In genomic region chr14:105498155-105498906, GRCm38 (mm10) we compare ENCODE assay signal across 9 mouse cellular contexts.
DNase-seq lines count a peak whose midpoint lies in the region; ATAC-seq and TF ChIP-seq lines count a peak whose summit lies in the region.
"Had no signal": no experiment of that assay in that cellular context is flagged by ENCODE, and none has a peak within 500 bp of the region (broad histone marks: within the 10 kb centered on the region; RNA-seq: fewer than 3 reads in every experiment).

No protein-coding gene starts in this region.

- no peaks in the 10 kb centered on the region for H3K36me3 ChIP-seq in heart, embryonic 13.5 days
- H3K36me3 ChIP-seq in midbrain, embryonic 10.5 days = no peaks in the 10 kb centered on the region
- H3K36me3 ChIP-seq in midbrain, postnatal 0 days (ENCODE audit: insufficient read depth, low read length) = no peaks in the 10 kb centered on the region
- no peaks in the 10 kb centered on the region for H3K36me3 ChIP-seq in limb, embryonic 10.5 days

- no peak overlapping the region for H3K4me3 ChIP-seq in heart, embryonic 13.5 days
- no peak overlapping the region for H3K4me3 ChIP-seq in midbrain, embryonic 10.5 days
- no peak overlapping the region for H3K4me3 ChIP-seq in midbrain, postnatal 0 days (ENCODE audit: low read depth, low read length)
- no peak overlapping the region for H3K4me3 ChIP-seq in cortical plate, adult 2 months (ENCODE audit: insufficient read depth, low read length)
- H3K4me3 ChIP-seq in limb, embryonic 10.5 days = no peak overlapping the region

- H3K4me2 ChIP-seq in heart, embryonic 13.5 days = 0 out of 2 replicates have a peak overlapping the region, but pooled peaks have one; percentile 37
- H3K4me2 ChIP-seq in midbrain, postnatal 0 days (ENCODE audit: low read depth, low read length, poor library complexity, severe bottlenecking) = no peak overlapping the region

- no peak for TF ChIP-seq CTCF in midbrain, postnatal 0 days (IDR thresholded peaks at IDR 0.05)
- no peak for TF ChIP-seq CTCF in cortical plate, adult 2 months (IDR thresholded peaks at IDR 0.05; ENCODE audit: extremely low read depth, insufficient read depth, low read length)

- ATAC-seq in heart, embryonic 13.5 days (ENCODE audit: extremely low read depth, insufficient number of reproducible peaks, low FRiP score, low TSS enrichment) = peak; percentile 15; the same call in 1 of the 2 replicates
- no peak for ATAC-seq in midbrain, postnatal 0 days (ENCODE audit: low FRiP score)

- no peak overlapping the region for H3K9ac ChIP-seq in heart, embryonic 13.5 days
- no peak overlapping the region for H3K9ac ChIP-seq in midbrain, postnatal 0 days (replicated peaks; ENCODE audit: low read length, poor library complexity, severe bottlenecking)

- H3K27ac ChIP-seq in heart, embryonic 13.5 days (replicated peaks) = peak overlapping the region; percentile 55
- peak overlapping the region; percentile 77; the same call in 1 of the 2 replicates for H3K27ac ChIP-seq in midbrain, embryonic 10.5 days (replicated peaks)
- H3K27ac ChIP-seq in midbrain, postnatal 0 days (ENCODE audit: low read depth, low read length) = no peak overlapping the region
- H3K27ac ChIP-seq in cortical plate, adult 2 months (ENCODE audit: insufficient read depth, low read length) = peak overlapping the region; percentile 89
- H3K27ac ChIP-seq in limb, embryonic 10.5 days = 0 out of 2 replicates have a peak overlapping the region, but pooled peaks have one; percentile 53

- DNase-seq in heart, postnatal 4 days = no peak
- DNase-seq in midbrain, embryonic 10.5 days (ENCODE audit: low spot score) = no peak
- no peak for DNase-seq in midbrain, postnatal 0 days (ENCODE audit: low spot score)
- no peak for DNase-seq in limb, embryonic 10.5 days (ENCODE audit: low spot score)
- no peak for DNase-seq in adipocyte (ENCODE audit: low spot score)
- DNase-seq: gastrocnemius, postnatal 10 days; lung, adult 18-20 months had no signal

- TF ChIP-seq POLR2A in cortical plate, adult 2 months (IDR thresholded peaks at IDR 0.05; ENCODE audit: extremely low read depth, insufficient read depth, low read length) = no peak

- no peaks in the 10 kb centered on the region for H3K9me3 ChIP-seq in heart, embryonic 13.5 days
- H3K9me3 ChIP-seq in midbrain, embryonic 10.5 days (replicated peaks) = no peaks in the 10 kb centered on the region
- no peaks in the 10 kb centered on the region for H3K9me3 ChIP-seq in midbrain, postnatal 0 days (ENCODE audit: low read length)
- H3K9me3 ChIP-seq in limb, embryonic 10.5 days (replicated peaks) = no peaks in the 10 kb centered on the region

- H3K27me3 ChIP-seq in heart, embryonic 13.5 days (replicated peaks) = peaks cover 4% of the 10 kb centered on the region; the same call in 1 of the 2 replicates
- peaks cover 54% of the 10 kb centered on the region for H3K27me3 ChIP-seq in midbrain, embryonic 10.5 days (ENCODE audit: low read depth, poor library complexity, severe bottlenecking)
- 0 out of 2 replicates have a peak, but pooled peaks cover 3% of the 10 kb centered on the region for H3K27me3 ChIP-seq in midbrain, postnatal 0 days (ENCODE audit: insufficient read depth, low read length)
- peaks cover 16% of the 10 kb centered on the region; the same call in 1 of the 2 replicates for H3K27me3 ChIP-seq in limb, embryonic 10.5 days (ENCODE audit: low read depth, poor library complexity, severe bottlenecking)

- 42% methylated on average over 10 of the region's 10 CpGs for WGBS in heart, embryonic 13.5 days
- WGBS in midbrain, embryonic 10.5 days = 75% methylated on average over 10 of the region's 10 CpGs
- WGBS in midbrain, postnatal 0 days = 56% methylated on average over 10 of the region's 10 CpGs
- 71% methylated on average over 10 of the region's 10 CpGs for whole genome bisulfite sequencing in limb, embryonic 10.5 days

- H3K4me1 ChIP-seq in heart, embryonic 13.5 days = peaks cover 41% of the 10 kb centered on the region
- H3K4me1 ChIP-seq in midbrain, embryonic 10.5 days = peaks cover 51% of the 10 kb centered on the region
- H3K4me1 ChIP-seq in midbrain, postnatal 0 days (ENCODE audit: insufficient read depth, low read length) = peaks cover 9% of the 10 kb centered on the region
- peaks cover 7% of the 10 kb centered on the region for H3K4me1 ChIP-seq in cortical plate, adult 2 months (ENCODE audit: control insufficient read depth, insufficient read depth, low read length)
- peaks cover 57% of the 10 kb centered on the region for H3K4me1 ChIP-seq in limb, embryonic 10.5 days
